Mouse (Mus musculus): ENCODE data around the gene Coq10b.
"Not testable (repeated sequence)": the region's sequence is repeated elsewhere in the genome, so short reads cannot be mapped to it uniquely, and the experiment has no call there.

The Coq10b gene

DNA sequence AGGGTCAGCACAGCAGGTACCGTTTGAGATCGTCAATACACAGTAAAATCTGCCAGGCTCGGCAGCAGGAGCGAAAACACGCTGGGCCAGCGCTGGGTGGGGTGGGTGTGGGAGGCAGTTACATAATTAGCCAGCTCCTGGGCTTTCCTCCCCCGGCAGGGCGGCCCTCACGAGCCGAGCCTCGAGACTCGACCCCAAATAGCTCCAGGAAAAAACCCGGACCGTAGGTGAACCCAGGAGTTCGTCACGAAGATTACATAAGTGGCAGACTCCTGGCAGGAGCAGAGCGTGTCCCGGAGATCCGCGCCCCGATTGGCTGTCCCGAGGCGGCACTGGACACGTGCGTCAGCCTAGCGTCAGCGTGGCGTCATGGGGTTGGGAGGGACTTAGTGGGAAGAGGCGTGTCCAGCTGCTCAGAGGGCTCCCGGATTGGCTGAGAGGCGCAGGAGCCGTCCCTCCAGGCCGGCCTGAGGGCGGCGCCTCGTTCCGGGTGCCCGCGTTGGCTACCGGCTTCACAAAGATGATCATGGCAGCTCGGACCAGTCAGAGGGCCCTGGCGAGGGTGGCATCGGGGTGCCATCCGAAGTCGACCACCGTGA lies at the start of gene Coq10b:
Coq10b (plus strand) TSS at position 416 of the 599 bp plus-strand sequence.
- DNase-seq: peak; percentile 99 to 100

DNA sequence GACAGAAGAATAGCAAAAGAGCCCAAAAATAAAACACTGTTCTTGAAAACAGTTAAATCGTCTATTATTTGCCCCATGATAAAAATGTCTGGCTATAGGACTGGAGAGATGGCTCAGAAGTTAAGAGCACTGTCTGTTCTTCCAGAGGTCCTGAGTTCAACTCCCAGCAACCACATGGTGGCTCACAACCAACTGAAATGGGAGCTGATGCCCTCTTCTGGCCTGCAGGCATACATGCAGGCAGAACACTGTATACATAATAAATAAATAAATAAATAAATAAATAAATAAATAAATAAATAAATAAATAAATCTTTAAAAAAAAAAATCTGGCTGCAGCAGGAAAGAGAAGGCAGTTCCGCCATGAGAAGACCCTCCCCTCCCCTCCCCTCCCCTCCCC lies 44.3 kb upstream of the Coq10b start:
- not testable (repeated sequence) for DNase-seq

DNA sequence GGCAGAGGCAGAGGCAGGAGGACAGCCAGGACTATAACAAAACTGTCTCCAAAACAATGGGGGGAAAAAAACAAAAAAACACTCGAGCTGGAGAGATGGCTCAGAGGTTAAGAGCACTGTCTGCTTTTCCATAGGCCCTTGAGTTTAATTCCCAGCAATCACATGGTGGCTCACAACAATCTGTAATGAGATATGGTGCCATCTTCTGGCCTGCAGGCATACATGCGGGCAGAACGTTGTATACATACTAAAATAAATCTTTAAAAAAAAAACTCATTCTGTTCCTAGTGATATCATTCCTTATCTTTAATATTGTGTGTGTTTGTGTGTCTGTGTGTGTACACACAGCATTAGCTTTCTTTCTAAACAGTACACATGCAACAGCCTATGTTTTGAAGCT lies 40.1 kb upstream of the Coq10b start:
- DNase-seq: no peak

DNA sequence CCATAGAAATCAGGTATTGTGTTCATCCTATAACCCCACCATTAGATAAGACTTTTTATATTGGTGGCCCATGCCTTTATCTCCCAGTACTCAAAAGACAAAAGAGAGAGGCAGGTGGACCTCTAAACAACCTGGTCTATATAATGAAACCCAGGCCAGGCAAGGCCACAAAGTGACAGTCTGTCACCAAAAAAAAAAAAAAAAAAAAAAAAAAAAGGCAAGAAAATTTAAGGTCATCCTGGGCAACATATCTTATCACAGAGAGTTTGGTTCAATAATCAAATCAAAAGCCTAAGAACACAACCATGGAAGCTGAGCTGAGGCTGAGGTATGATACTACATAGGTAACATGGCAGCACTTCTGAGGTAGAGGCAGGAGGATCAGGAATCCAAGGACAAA lies 30.7 kb upstream of the Coq10b start:
- DNase-seq: no peak

GRCm38 (mm10) chr1:55025656-55026430 lies 26.7 kb upstream of the Coq10b start:
- no peak for DNase-seq

DNA sequence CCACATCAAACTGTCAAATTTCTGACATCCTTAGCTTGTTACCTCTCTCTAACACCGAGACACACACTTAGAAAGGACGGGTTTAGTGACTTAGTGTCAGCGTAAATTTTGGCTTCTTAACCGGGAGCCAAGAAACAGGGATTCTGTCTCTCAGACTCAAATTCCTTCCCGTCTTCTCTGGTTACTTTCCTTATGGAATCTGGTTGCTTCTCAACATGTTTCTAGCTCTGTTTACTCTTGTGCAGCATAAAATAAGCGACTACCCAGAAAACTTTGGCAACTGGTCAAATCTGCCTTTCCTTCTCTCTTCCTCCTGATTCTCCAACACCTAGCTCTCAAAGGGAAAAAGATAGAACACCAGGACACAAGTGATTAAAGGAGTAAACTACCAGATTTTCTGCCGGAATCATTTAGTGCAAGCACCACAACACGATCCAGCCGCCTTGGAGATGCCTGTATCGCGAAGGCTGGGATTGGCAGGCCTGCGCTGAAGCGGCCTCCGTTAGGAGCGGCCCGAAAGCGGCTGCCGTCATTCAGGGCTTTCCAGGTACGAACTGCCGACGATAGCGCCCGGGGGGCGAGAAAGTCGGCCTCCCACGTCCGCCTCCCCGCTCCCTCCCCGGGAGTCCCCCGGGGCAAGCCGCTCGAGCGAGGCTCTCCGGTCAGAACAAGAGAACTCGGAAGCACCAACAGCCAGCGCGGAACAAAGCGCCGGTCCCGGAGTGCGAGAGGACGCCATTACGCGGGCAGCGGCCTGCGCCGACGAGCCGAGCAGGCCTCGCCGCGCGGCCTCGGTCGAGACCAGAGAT lies 25.9 kb upstream of the Coq10b start:
- DNase-seq: peak in 1 of 2 experiments; percentile 26

DNA sequence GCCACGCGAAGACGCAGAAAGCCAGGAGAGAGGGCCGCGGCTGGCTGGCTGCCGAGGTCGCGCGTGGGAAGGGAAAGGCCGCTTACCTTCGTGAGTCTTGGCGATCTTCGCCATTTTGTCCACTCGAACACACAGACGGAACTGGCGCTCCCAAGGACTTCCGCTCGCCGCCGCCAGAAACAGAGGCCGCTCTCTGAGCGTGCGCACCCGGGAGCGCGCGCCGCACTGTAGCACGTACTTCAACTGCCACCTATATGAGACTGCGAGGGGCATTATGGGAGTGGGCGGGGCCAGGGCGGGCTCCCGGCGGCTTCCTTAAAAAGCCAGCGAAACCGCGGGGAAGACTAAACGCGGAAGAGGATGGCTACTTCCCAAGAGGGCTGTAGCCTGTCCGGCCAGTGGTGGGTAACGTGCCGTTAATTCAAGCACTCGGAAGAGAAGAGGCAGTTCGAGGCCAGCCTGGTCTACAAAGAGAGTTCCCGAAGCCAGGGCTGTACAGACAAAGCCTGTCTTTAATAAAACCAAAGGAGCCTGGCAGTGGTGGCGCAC lies 25.2 kb upstream of the Coq10b start, which contains the start of gene Sf3b1:
Sf3b1 (minus strand) TSS at position 229 of the 549 bp plus-strand sequence.
- peak; percentile 96 to 97 for DNase-seq

DNA sequence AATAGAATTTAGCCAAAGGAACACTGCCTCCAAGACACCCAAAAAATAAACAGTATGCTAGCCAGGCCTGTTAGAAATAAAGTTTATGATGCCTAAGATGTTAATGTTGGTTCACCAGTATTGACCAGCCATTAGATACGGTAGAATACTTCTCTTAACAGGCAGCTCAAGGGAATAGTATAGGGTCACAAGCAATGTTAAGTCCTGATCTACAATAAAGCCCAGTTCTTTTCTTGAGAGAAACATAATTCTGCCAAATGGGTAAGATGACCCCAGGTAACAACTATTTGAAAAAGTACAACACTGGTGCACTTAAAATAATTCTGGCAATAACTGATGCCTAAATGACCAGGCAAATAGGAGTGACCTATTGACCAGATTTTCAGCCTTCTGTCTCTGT lies 24.6 kb upstream of the Coq10b start:
- no peak for DNase-seq

GRCm38 (mm10) chr1:55028512-55029249 lies 23.9 kb upstream of the Coq10b start:
- DNase-seq: peak in 1 of 2 experiments; percentile 15

GRCm38 (mm10) chr1:55029446-55029845 lies 23.1 kb upstream of the Coq10b start:
- no peak for DNase-seq

DNA sequence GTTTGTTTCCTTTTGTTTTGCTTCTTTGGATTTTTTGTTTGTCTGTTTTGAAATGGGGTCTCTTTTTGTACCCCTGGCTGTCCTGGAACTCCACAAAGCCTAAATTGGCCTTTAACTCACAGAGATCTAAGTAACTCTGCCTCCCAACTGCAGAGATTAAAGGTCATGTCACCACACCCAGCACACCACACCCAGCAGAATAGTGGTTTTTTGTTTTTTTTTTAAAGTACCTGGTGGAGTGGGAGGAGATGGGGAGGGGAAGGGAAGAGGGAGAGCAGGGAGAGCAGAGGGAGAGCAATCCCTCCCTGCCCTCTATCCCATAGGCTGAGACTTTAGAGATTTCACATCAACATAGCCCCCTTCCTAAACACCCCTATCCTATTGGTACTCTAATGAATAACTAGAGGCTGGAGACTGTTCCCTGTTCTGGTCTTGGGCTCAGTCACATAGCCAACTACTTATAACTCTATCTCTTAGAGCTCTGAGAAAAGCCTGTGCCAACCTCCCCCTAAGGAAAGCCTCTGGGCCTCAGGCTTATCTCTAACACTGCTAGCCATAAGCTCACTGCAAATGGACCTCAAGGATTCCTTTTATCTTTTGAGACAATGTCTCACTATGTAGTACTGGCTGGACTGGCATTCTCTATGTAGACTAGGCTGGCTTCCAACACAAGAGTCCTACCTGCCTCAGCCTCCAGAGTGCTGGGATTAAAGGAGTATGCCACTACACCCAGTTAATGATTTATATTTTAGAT lies 21.4 kb upstream of the Coq10b start:
- no peak for DNase-seq

DNA sequence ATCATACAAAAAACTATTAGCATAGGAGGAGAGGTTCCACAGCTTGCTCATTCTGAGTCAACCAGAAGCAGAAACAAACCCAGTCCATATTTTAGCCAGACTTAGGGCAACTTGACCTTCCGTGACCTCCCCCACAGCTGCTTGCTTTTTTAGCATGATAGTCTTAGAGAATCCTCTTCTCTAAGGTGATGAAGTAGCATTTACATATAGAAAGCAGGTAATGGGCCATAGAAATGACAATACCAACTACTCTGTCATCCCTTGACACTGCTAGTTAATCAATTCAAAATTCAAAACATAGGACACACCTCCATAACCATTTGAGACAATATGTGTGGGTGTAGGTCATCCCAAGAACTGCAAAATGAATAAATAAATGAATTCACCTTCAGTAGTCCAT lies 12.6 kb upstream of the Coq10b start:
- no peak for DNase-seq

DNA sequence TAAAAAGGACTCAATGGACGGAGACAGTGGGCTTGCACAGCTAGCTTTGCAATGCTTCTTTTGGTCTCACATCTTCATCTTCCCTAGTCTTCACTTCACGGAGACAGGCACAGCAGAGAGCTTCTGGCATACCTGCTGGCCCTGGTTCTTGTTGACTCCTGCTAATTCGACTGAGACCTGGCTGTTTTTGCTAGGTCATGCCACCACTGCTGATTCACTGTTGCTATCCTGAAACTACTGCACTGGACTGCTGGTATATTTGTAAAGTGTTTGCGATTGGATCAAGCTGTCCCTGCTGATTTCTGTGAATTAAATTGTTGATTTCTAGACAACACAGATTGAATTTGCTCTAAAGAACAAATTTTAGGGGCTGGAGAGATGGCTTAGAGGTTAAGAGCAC lies 10.9 kb upstream of the Coq10b start:
- no peak for DNase-seq

GRCm38 (mm10) chr1:55042246-55042645 lies 10.3 kb upstream of the Coq10b start:
- DNase-seq: no peak

- DNase-seq: no peak
Observed at GRCm38 (mm10) chr1:55043164-55043563, 9.4 kb upstream of the Coq10b start.

GRCm38 (mm10) chr1:55048841-55049587 lies 3.6 kb upstream of the Coq10b start:
- DNase-seq: no peak

- DNase-seq: no peak
Observed at GRCm38 (mm10) chr1:55051671-55052070, 899 bp upstream of the Coq10b start.

DNA sequence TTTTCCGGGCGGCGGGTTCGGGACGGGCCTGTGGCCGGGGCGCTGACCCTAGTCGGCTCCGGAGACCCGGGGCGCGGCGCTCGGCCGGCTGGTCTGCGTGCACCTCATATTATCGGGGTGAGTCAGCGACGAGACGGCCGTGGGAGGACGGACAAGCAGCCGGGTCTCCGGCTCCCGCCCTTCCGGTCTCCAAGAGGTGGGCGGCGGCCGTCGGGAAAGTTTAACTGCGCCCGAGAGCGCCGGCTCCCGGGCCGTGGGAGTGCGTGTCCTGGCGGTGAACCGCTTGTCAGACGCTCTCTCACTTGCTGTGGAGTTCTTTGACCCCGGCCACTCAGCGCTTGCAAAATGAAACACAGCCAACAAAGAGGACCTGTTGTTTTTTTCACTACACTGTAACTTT lies 435 bp downstream of the Coq10b start:
- DNase-seq: peak; percentile 76 to 80

- DNase-seq: no peak
Observed at GRCm38 (mm10) chr1:55053596-55053995, 1.0 kb downstream of the Coq10b start.

- DNase-seq: no peak
Observed at GRCm38 (mm10) chr1:55055322-55056115, 2.9 kb downstream of the Coq10b start.

Data from kidney, adult 8-10 months (tissue).